ENCODE assay signal across 7 mouse cellular contexts in genomic region chr2:4562826-4563225, GRCm38 (mm10).
A peak's percentile ranks its signal among the peaks of the same experiment; 100 is the strongest.
DNase-seq lines count a peak whose midpoint lies in the region; ATAC-seq and TF ChIP-seq lines count a peak whose summit lies in the region.

No protein-coding gene starts in this region.

- peaks cover 6% of the 10 kb centered on the region for H3K4me1 ChIP-seq in liver, adult 2 months (ENCODE audit: control insufficient read depth, insufficient read depth, low read length)
- H3K4me1 ChIP-seq in embryonic fibroblast, embryonic 13.5 days (ENCODE audit: control insufficient read depth, insufficient read depth, low read length) = peaks cover 15% of the 10 kb centered on the region
- H3K4me1 ChIP-seq in intestine, postnatal 0 days (replicated peaks; ENCODE audit: control insufficient read depth, insufficient read depth, low read length) = peaks cover 19% of the 10 kb centered on the region
- peaks cover 57% of the 10 kb centered on the region for H3K4me1 ChIP-seq in neural tube, embryonic 13.5 days (replicated peaks)

- no peak for TF ChIP-seq CTCF in liver, adult 2 months (IDR thresholded peaks at IDR 0.05; ENCODE audit: low read depth, low read length)
- no peak for TF ChIP-seq CTCF in embryonic fibroblast, embryonic 13.5 days (IDR thresholded peaks at IDR 0.05; ENCODE audit: borderline replicate concordance, insufficient read depth, low read length)
- no peak for TF ChIP-seq CTCF in intestine, postnatal 0 days (IDR thresholded peaks at IDR 0.05; ENCODE audit: low read depth)

- TF ChIP-seq POLR2A in liver, adult 2 months (IDR thresholded peaks at IDR 0.05; ENCODE audit: extremely low read depth, insufficient read depth, low read length) = no peak
- no peak for TF ChIP-seq POLR2A in embryonic fibroblast, embryonic 13.5 days (IDR thresholded peaks at IDR 0.05; ENCODE audit: low read depth, low read length)

- H3K27me3 ChIP-seq in liver, adult 2 months (ENCODE audit: control insufficient read depth, insufficient read depth, low read length) = no peaks in the 10 kb centered on the region
- no peaks in the 10 kb centered on the region for H3K27me3 ChIP-seq in intestine, postnatal 0 days (replicated peaks; ENCODE audit: control insufficient read depth, insufficient read depth, low read length)
- H3K27me3 ChIP-seq in neural tube, embryonic 13.5 days = no peaks in the 10 kb centered on the region

- no peaks in the 10 kb centered on the region for H3K36me3 ChIP-seq in liver, adult 2 months (ENCODE audit: control insufficient read depth, insufficient read depth, low read length)
- peaks cover 14% of the 10 kb centered on the region for H3K36me3 ChIP-seq in intestine, postnatal 0 days (ENCODE audit: control insufficient read depth, insufficient read depth)
- H3K36me3 ChIP-seq in neural tube, embryonic 13.5 days = peaks cover 22% of the 10 kb centered on the region

- DNase-seq in liver, adult 2 months (ENCODE audit: extremely low read depth, low read depth, low spot score) = no peak
- DNase-seq in liver = no peak
- DNase-seq in thymus, postnatal 4 days = no peak
- DNase-seq in gastrocnemius, adult 18-20 months (ENCODE audit: low spot score) = no peak

- H3K4me3 ChIP-seq in liver, adult 2 months (ENCODE audit: insufficient read depth, low read depth, low read length) = peak overlapping the region; percentile 22
- H3K4me3 ChIP-seq in embryonic fibroblast, embryonic 13.5 days (ENCODE audit: insufficient read depth, low read length) = peak overlapping the region; percentile 10; the same call in 1 of the 2 replicates
- no peak overlapping the region; the same call in 1 of the 2 replicates for H3K4me3 ChIP-seq in intestine, postnatal 0 days (ENCODE audit: low read depth, low read length)
- H3K4me3 ChIP-seq in neural tube, embryonic 13.5 days = peak overlapping the region; percentile 41; the same call in 1 of the 2 replicates

- no peaks in the 10 kb centered on the region for H3K9me3 ChIP-seq in intestine, postnatal 0 days (ENCODE audit: control insufficient read depth)
- H3K9me3 ChIP-seq in neural tube, embryonic 13.5 days = no peaks in the 10 kb centered on the region

- H3K79me2 ChIP-seq in liver, adult 2 months (ENCODE audit: control insufficient read depth, insufficient read depth, low read length) = peaks cover 6% of the 10 kb centered on the region; the same call in 1 of the 2 replicates

- H3K27ac ChIP-seq in liver, adult 2 months (replicated peaks; ENCODE audit: insufficient read depth, low read depth, low read length) = no peak overlapping the region
- no peak overlapping the region for H3K27ac ChIP-seq in embryonic fibroblast, embryonic 13.5 days (ENCODE audit: insufficient read depth, low read length)
- H3K27ac ChIP-seq in intestine, postnatal 0 days (ENCODE audit: low read depth, low read length) = no peak overlapping the region
- no peak overlapping the region for H3K27ac ChIP-seq in neural tube, embryonic 13.5 days (replicated peaks)

- WGBS in liver, adult 2 months = 87% methylated on average over 5 of the region's 5 CpGs
- 51% methylated on average over 5 of the region's 5 CpGs for WGBS in intestine, postnatal 0 days
- 76% methylated on average over 5 of the region's 5 CpGs for WGBS in neural tube, embryonic 13.5 days

- 0 out of 2 replicates have a peak overlapping the region, but pooled peaks have one; percentile 2 for H3K9ac ChIP-seq in liver, adult 2 months (ENCODE audit: low read depth, low read length)
- no peak overlapping the region for H3K9ac ChIP-seq in intestine, postnatal 0 days (ENCODE audit: low read depth, low read length)
- H3K9ac ChIP-seq in neural tube, embryonic 13.5 days = no peak overlapping the region; the same call in 1 of the 2 replicates

- H3K4me2 ChIP-seq in intestine, postnatal 0 days (replicated peaks; ENCODE audit: low read depth) = peak overlapping the region; percentile 77
- H3K4me2 ChIP-seq in neural tube, embryonic 13.5 days = peak overlapping the region; percentile 70

- ATAC-seq in intestine, postnatal 0 days = no peak
- ATAC-seq in neural tube, embryonic 13.5 days (ENCODE audit: low read depth) = no peak
